Mouse (Mus musculus) ES-Bruce4 (cell line): ENCODE measurements around the gene Fam209.

ENCODE experiments used
- CTCF ChIP-seq: IDR thresholded peaks from one replicate; pipeline ENCODE4 v1.8.1; 2011; ENCODE audit warnings: low read depth, low read length
- POLR2A ChIP-seq: IDR thresholded peaks from one replicate; pipeline ENCODE4 v1.8.1; 2011; ENCODE audit warnings: low read length; ENCODE audit not compliant: insufficient read depth

GRCm38 (mm10) chr2:172466427-172467132 lies 5.7 kb upstream of the Fam209 start:
- TF ChIP-seq CTCF (no peak), POLR2A (no peak)
